Mouse (Mus musculus): ENCODE data around the gene St8sia1. TPM values are rescaled to one million over a fixed set of nuclear protein-coding genes. Genes with fewer than 3 reads are reported as not detected.

The St8sia1 gene
- polyA plus RNA-seq, 1 experiment from 2014 or later: 0.98 TPM

DNA sequence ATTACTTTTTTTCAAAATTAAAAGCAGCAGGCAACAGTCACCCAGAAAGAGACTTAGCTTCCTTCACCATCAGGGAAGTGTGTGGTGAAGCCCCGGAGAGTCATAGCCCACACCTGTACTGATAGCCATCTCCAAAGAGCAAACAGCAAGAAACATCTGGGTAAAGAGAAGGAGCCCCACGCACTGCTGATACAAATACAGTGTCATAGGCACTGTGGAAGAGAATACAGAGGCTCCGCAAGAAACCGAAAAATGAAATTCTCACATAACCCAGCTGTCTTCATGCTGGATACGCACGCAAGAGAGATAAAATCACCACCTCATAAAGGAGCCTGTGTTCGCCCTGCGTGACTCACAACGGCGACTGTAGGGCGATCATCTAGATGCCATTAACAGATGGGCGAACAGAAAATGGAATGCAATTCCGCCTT is 46.8 kb downstream of the St8sia1 start:
- Histone ChIP-seq H3K27me3 (no peaks in the 10 kb centered on the region), H3K4me2 (replicated peaks) (no peak overlapping the region), H3K9me3 (replicated peaks) (no peaks in the 10 kb centered on the region), H3K9ac (no peak overlapping the region), H3K4me3 (replicated peaks) (no peak overlapping the region), H3K36me3 (no peaks in the 10 kb centered on the region), H3K4me1 (no peaks in the 10 kb centered on the region; the same call in 1 of the 2 replicates), H3K27ac (replicated peaks) (no peak overlapping the region)
- ATAC-seq (ENCODE audit: insufficient number of reproducible peaks, low FRiP score, low TSS enrichment, low read depth): no peak
- WGBS: 75% methylated on average over 13 of the region's 13 CpGs

DNA sequence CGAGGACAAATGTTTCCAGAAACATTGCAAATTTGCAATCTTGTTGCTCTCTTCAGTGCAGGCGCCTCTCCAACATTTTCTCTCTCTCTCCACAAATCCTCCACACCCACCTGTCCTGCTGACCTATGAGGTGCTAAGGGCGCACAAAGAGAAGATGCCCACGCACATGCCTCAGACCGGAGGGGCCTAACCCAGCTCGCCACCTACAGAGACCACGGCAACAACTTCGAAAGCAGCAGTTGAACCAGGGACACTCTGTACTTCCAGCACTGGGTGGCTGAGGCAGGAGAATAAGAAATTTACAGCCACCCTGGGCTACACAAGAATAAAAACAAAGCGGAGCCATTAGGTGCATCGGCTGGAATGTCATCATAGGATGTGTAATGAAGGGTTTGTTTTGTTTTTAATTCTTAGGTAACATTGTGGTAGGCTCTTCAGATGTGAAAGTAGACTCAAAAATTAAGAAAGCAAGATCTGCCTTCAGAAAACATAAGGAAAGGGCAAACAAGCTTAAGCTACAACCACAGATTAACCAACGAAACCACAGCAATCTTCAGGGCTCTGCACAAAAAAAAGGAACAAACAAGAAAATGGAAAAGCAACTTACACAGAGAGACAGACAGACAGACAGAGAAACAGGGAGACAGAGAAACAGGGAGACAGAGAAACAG is 47.8 kb downstream of the St8sia1 start:
- Histone ChIP-seq H3K36me3 (no peaks in the 10 kb centered on the region), H3K9me3 (replicated peaks) (no peaks in the 10 kb centered on the region), H3K4me3 (replicated peaks) (no peak overlapping the region), H3K27me3 (no peaks in the 10 kb centered on the region), H3K4me2 (replicated peaks) (no peak overlapping the region), H3K27ac (replicated peaks) (no peak overlapping the region), H3K9ac (no peak overlapping the region), H3K4me1 (no peaks in the 10 kb centered on the region; the same call in 1 of the 2 replicates)
- 84% methylated on average over 11 of the region's 11 CpGs for WGBS
- no peak for ATAC-seq (ENCODE audit: insufficient number of reproducible peaks, low FRiP score, low TSS enrichment, low read depth)

DNA sequence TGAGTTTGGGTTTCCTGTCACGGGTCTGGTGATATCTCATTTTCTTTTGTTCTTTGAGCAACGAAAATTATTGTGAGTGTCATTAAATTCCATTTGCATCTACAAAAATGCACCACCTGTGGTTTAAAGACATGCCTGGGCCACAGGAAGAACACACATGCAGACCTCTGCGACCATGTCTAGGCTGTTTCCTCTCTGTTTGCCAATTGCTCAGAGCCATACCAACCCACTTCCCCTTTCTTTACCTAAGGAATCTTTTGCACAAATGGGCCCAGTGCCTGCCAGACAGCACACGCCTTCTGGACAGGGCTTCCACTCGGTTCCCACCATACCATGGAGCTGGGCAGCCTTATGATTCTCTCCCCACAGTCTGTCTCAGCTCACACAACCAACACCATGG is 48.8 kb downstream of the St8sia1 start:
- no peak overlapping the region for H3K4me2 ChIP-seq (replicated peaks)
- H3K27me3 ChIP-seq: no peaks in the 10 kb centered on the region
- H3K4me1 ChIP-seq: no peaks in the 10 kb centered on the region; the same call in 1 of the 2 replicates
- H3K9me3 ChIP-seq (replicated peaks): no peaks in the 10 kb centered on the region
- H3K4me3 ChIP-seq (replicated peaks): no peak overlapping the region
- 67% methylated on average over 5 of the region's 5 CpGs for WGBS
- ATAC-seq (ENCODE audit: insufficient number of reproducible peaks, low FRiP score, low TSS enrichment, low read depth): no peak
- H3K9ac ChIP-seq: no peak overlapping the region
- H3K27ac ChIP-seq (replicated peaks): no peak overlapping the region
- H3K36me3 ChIP-seq: no peaks in the 10 kb centered on the region

DNA sequence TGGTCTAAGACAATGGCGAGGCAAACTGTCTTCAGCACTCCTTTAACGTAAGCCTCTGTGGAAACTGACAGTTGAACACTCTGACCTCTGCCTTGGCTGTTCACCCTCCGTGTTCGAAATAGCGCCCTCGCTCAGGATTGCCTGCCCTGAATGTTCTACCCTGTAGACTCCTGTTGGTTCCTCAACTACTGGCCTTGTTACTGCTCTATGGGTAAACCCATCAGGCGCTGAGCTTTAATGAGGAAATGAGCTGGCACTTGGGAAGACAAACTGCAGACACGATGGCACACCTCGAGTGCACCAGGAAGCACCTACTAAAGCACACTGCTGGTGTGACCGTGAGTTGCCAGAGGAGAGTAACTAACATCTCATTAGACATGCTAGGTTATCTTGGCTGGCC is 49.6 kb downstream of the St8sia1 start:
- Histone ChIP-seq H3K36me3 (no peaks in the 10 kb centered on the region), H3K9ac (no peak overlapping the region), H3K27me3 (no peaks in the 10 kb centered on the region), H3K27ac (replicated peaks) (no peak overlapping the region), H3K4me1 (no peaks in the 10 kb centered on the region; the same call in 1 of the 2 replicates), H3K4me2 (replicated peaks) (no peak overlapping the region), H3K4me3 (replicated peaks) (no peak overlapping the region), H3K9me3 (replicated peaks) (no peaks in the 10 kb centered on the region)
- 85% methylated on average over 10 of the region's 10 CpGs for WGBS
- no peak for ATAC-seq (ENCODE audit: insufficient number of reproducible peaks, low FRiP score, low TSS enrichment, low read depth)

DNA sequence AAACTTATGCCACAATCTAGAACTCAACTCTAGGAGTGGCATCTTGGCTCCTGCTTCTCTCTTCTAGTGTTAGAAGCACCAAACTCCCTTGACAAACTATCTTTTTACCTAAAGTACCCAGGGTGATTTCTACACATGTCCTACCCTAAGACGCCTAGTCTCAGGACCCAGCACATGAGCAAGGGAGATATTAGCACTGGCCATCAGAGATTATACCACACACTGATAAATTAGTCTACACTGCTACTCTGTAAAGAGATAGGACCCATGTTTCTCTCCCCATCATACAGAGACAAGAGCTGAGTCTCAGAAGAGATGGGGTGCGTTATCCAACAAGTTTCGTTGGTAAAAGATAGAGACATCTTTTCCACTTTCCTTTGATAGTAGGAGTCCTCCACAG is 53.0 kb downstream of the St8sia1 start:
- Histone ChIP-seq H3K36me3 (no peaks in the 10 kb centered on the region), H3K4me1 (no peaks in the 10 kb centered on the region), H3K27ac (replicated peaks) (no peak overlapping the region), H3K9ac (no peak overlapping the region), H3K27me3 (no peaks in the 10 kb centered on the region), H3K9me3 (replicated peaks) (no peaks in the 10 kb centered on the region), H3K4me2 (replicated peaks) (no peak overlapping the region), H3K4me3 (replicated peaks) (no peak overlapping the region)
- 94% methylated on average over 3 of the region's 3 CpGs for WGBS
- ATAC-seq (ENCODE audit: insufficient number of reproducible peaks, low FRiP score, low TSS enrichment, low read depth): no peak

DNA sequence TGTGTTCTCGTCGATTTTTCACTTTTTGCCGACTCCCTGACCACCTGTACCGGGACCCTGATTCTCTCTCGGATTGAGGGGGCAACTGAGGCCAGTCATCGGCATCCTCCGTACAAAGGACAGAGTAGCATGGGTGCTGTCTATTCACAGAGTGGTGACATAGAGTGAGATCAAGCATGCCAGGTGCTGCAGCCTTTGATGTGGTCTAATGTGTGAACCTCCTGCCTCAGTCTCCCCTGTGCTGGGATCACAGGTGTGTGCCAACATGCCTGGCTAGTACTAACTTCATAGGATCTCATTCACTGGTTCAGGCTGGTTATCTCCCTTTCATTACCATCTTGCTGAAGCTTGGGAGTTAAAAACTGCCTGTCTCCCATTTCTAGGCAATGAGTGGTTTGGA is 53.5 kb downstream of the St8sia1 start:
- Histone ChIP-seq H3K4me3 (replicated peaks) (no peak overlapping the region), H3K9ac (no peak overlapping the region), H3K9me3 (replicated peaks) (no peaks in the 10 kb centered on the region), H3K4me1 (no peaks in the 10 kb centered on the region), H3K4me2 (replicated peaks) (no peak overlapping the region), H3K27me3 (no peaks in the 10 kb centered on the region), H3K27ac (replicated peaks) (no peak overlapping the region), H3K36me3 (no peaks in the 10 kb centered on the region)
- ATAC-seq (ENCODE audit: insufficient number of reproducible peaks, low FRiP score, low TSS enrichment, low read depth): no peak
- 95% methylated on average over 7 of the region's 7 CpGs for WGBS

DNA sequence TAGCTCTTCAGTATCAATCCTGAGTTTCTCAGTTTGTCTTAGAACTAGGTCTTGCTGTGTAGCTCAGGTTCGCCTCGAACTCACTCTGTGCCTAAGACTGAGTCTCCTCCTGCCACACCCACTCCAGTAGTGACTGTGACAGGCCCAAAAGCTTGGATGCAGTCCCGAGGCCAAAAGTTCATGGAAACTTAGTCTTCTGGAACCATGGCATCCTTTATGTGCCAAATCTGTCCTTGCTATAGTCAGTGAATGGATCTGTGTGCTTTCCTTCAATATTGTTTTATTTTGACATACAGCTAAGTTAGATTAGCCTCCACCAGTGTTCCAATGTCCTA is 54.5 kb downstream of the St8sia1 start:
- 73% methylated on average over 3 of the region's 3 CpGs for WGBS
- no peak overlapping the region for H3K9ac ChIP-seq
- no peaks in the 10 kb centered on the region for H3K9me3 ChIP-seq (replicated peaks)
- no peak overlapping the region for H3K4me2 ChIP-seq (replicated peaks)
- H3K4me1 ChIP-seq: no peaks in the 10 kb centered on the region
- H3K27ac ChIP-seq (replicated peaks): no peak overlapping the region
- H3K27me3 ChIP-seq: no peaks in the 10 kb centered on the region
- H3K36me3 ChIP-seq: no peaks in the 10 kb centered on the region
- ATAC-seq (ENCODE audit: insufficient number of reproducible peaks, low FRiP score, low TSS enrichment, low read depth): no peak
- no peak overlapping the region for H3K4me3 ChIP-seq (replicated peaks)

DNA sequence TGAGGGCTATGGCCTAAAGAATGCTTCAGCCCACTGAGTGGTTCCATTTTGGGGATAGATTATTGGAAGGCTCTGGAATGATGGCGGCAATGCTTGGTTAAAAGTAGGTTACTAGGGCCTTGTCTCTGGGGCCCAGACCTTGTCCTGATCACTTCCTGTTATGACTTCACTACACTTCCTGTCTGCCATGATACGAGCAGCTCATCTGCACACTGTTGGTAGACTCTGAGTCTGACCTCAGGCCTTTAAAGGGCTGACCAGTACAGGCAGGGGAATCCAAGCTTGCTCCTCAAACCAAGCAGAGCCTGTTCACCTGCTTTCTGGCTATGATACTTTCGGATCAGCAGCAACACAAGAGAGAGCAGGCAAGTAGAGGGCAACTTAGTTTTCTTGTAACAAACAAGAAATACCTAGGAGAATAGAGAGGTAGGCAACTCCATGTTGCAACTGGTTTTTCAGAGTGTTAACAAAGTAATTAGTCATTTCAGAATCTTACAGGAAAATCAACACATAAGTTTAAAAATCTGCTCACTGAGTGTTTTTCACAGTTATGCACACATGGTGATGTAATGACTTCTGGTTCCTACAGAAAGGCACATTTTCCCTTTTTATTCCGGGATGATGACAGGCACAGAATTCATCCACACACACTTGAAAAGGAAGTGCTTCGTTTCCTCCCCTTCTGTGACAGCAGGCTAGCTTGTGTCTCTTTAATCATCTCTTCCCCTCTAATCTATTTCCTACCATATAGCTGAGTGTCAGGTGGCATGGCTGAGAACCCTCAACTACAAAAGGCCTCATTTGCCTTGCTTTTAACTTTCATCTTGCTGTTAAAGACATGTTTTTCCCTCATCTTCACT is 55.1 kb downstream of the St8sia1 start:
- Histone ChIP-seq H3K27me3 (no peaks in the 10 kb centered on the region), H3K36me3 (no peaks in the 10 kb centered on the region), H3K9me3 (replicated peaks) (no peaks in the 10 kb centered on the region), H3K27ac (replicated peaks) (no peak overlapping the region), H3K4me3 (replicated peaks) (no peak overlapping the region), H3K4me1 (no peaks in the 10 kb centered on the region), H3K9ac (no peak overlapping the region), H3K4me2 (replicated peaks) (no peak overlapping the region)
- WGBS: 62% methylated on average over 5 of the region's 5 CpGs
- no peak for ATAC-seq (ENCODE audit: insufficient number of reproducible peaks, low FRiP score, low TSS enrichment, low read depth)

DNA sequence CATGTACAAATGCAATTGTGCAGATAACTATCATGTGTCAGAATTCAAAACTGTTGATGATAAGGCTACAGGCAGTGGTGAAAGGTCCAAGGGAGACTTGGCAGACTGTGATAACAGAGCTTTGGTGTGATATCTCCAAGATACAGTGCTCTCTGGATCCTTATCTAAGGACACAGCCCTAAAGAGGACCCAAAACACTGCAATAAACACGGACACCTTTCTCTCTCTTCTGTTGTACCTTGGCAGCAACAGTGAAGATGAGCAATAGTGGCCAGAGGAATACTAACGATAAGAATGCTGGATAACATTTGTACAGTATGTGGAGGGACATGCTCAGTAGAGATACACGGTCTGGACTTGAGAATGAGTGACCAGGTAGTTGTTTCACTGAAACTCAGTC is 55.8 kb downstream of the St8sia1 start:
- Histone ChIP-seq H3K9me3 (replicated peaks) (no peaks in the 10 kb centered on the region), H3K4me3 (replicated peaks) (no peak overlapping the region), H3K36me3 (no peaks in the 10 kb centered on the region), H3K9ac (no peak overlapping the region), H3K4me1 (no peaks in the 10 kb centered on the region), H3K27ac (replicated peaks) (no peak overlapping the region), H3K27me3 (no peaks in the 10 kb centered on the region), H3K4me2 (replicated peaks) (no peak overlapping the region)
- ATAC-seq (ENCODE audit: insufficient number of reproducible peaks, low FRiP score, low TSS enrichment, low read depth): no peak
- WGBS: 83% methylated on average over 3 of the region's 3 CpGs

DNA sequence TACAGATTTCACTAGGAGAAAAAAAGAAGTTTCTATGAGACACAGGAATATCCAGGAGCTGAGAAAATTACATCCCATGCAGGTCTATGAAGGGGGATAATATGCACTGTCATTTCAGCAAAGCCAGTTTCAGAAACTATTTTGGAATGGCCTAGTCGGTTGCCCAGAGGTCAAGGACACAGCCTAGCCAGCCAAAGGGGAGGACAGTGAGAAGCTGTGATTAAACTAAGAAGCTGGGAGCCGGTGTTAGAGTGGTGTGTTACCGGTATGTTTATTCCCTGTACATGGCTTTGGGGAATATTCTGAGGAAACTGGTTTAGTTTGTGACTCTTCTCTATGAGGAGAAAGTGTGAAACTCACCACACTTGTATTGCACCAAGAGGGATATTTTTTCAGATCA is 68.9 kb downstream of the St8sia1 start:
- ATAC-seq (ENCODE audit: insufficient number of reproducible peaks, low FRiP score, low TSS enrichment, low read depth): no peak
- Histone ChIP-seq H3K9ac (no peak overlapping the region), H3K9me3 (replicated peaks) (no peaks in the 10 kb centered on the region), H3K4me3 (replicated peaks) (no peak overlapping the region), H3K27me3 (no peaks in the 10 kb centered on the region), H3K4me1 (no peaks in the 10 kb centered on the region), H3K4me2 (replicated peaks) (no peak overlapping the region), H3K36me3 (no peaks in the 10 kb centered on the region), H3K27ac (replicated peaks) (no peak overlapping the region)
- 83% methylated on average over 3 of the region's 3 CpGs for WGBS

DNA sequence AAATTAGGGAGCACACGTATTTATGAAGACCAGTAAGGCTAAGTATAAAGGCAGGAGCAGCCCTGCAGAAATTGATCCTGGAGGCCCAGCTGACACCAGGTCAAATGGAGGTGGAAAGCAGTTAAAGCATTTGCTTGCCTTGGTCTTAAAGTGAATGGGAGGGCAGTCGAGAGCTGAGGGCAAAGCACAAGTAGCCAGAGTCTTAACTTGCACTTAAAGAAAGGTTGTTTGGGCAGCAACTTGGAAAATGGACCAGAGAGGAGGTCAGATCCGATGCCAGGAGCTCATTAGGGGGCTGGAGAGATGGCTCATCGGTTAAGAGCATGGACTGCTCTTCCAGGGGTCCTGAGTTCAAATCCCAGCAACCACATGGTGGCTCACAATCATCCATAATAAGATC is 70.5 kb downstream of the St8sia1 start:
- Histone ChIP-seq H3K4me3 (replicated peaks) (no peak overlapping the region), H3K27ac (replicated peaks) (no peak overlapping the region), H3K9me3 (replicated peaks) (no peaks in the 10 kb centered on the region), H3K9ac (no peak overlapping the region), H3K4me1 (no peaks in the 10 kb centered on the region), H3K36me3 (no peaks in the 10 kb centered on the region), H3K4me2 (replicated peaks) (no peak overlapping the region), H3K27me3 (no peaks in the 10 kb centered on the region)
- 89% methylated on average over 4 of the region's 4 CpGs for WGBS
- no peak for ATAC-seq (ENCODE audit: insufficient number of reproducible peaks, low FRiP score, low TSS enrichment, low read depth)

DNA sequence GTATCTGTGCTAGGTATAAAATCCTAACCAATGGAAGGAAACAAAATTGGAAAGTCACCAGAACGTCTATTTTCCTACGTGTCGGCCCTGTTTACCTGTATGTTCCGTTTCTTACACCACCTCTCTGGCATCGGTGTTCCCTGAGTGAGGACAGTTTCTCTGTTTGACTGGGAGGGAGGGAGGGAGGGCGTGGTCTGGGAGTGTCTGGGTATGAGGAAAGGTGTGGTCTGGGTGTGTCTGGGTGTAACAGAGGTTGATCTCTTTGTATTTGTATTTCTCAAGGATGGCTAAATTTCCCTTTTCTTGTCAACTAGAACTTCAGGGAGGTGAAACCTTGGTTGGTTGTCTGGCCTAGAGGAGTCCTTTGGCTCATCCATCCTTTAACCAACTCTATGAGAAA is 73.9 kb downstream of the St8sia1 start:
- whole genome bisulfite sequencing: 86% methylated on average over 6 of the region's 6 CpGs
- Histone ChIP-seq H3K4me2 (replicated peaks) (no peak overlapping the region), H3K9me3 (replicated peaks) (no peaks in the 10 kb centered on the region), H3K27me3 (no peaks in the 10 kb centered on the region), H3K27ac (replicated peaks) (no peak overlapping the region), H3K36me3 (no peaks in the 10 kb centered on the region), H3K9ac (no peak overlapping the region), H3K4me1 (no peaks in the 10 kb centered on the region), H3K4me3 (replicated peaks) (no peak overlapping the region)
- no peak for ATAC-seq (ENCODE audit: insufficient number of reproducible peaks, low FRiP score, low TSS enrichment, low read depth)

Measured in embryonic facial prominence, embryonic 15.5 days (tissue).